In genomic region chr6:149119853-149120252, GRCm38 (mm10) we compare ENCODE assay signal across 9 mouse cellular contexts. TPM values are rescaled to one million over a fixed set of nuclear protein-coding genes. Genes with fewer than 3 reads are reported as not detected.
DNase-seq lines count a peak whose midpoint lies in the region; ATAC-seq and TF ChIP-seq lines count a peak whose summit lies in the region.
"Had no signal": no experiment of that assay in that cellular context is flagged by ENCODE, and none has a peak within 500 bp of the region (broad histone marks: within the 10 kb centered on the region; RNA-seq: fewer than 3 reads in every experiment).

No protein-coding gene starts in this region.

- DNase-seq in thymus, adult 2 months, result peak; percentile 47
- no peak for DNase-seq in thymus, adult 18-20 months
- peak; percentile 23 to 63 for DNase-seq in cerebellum, adult 2 months
- DNase-seq in gastrocnemius, adult 2 months, result peak; percentile 26
- peak; percentile 8 to 21 for DNase-seq in left cerebral cortex, postnatal 36 days (ENCODE audit: low spot score in 2 of 2)
- DNase-seq in thymus, postnatal 14 days, result peak; percentile 61

- H3K4me3 ChIP-seq in thymus, adult 2 months (ENCODE audit: control insufficient read depth, insufficient read depth, low read length), result no peak overlapping the region
- H3K4me3 ChIP-seq in cerebellum, adult 2 months (replicated peaks; ENCODE audit: insufficient read depth, low read depth, low read length), result no peak overlapping the region
- H3K4me3 ChIP-seq in gastrocnemius, adult 2 months, result no peak overlapping the region
- H3K4me3 ChIP-seq in intestine, postnatal 0 days (ENCODE audit: low read depth, low read length), result no peak overlapping the region
- H3K4me3 ChIP-seq: megakaryocyte, embryonic 14.5 days had no signal

- no peak; the same call in 1 of the 2 replicates for ATAC-seq in intestine, postnatal 0 days
- peak; percentile 80; the same call in 1 of the 2 replicates for ATAC-seq in monocyte, adult 5-6 weeks (replicated peaks; ENCODE audit: insufficient number of reproducible peaks, low FRiP score, low TSS enrichment, poor library complexity, severe bottlenecking)

- no peaks in the 10 kb centered on the region for H3K27me3 ChIP-seq in thymus, adult 2 months (ENCODE audit: control insufficient read depth, insufficient read depth, low read length)
- no peaks in the 10 kb centered on the region for H3K27me3 ChIP-seq in cerebellum, adult 2 months (ENCODE audit: control insufficient read depth, insufficient read depth, low read length)
- H3K27me3 ChIP-seq in intestine, postnatal 0 days (replicated peaks; ENCODE audit: control insufficient read depth, insufficient read depth, low read length), result no peaks in the 10 kb centered on the region
- H3K27me3 ChIP-seq: megakaryocyte, embryonic 14.5 days had no signal

- H3K36me3 ChIP-seq in thymus, adult 2 months (ENCODE audit: control insufficient read depth, insufficient read depth, low read length), result no peaks in the 10 kb centered on the region
- H3K36me3 ChIP-seq in intestine, postnatal 0 days (ENCODE audit: control insufficient read depth, insufficient read depth), result no peaks in the 10 kb centered on the region

- 50% methylated on average over 2 of the region's 2 CpGs for WGBS in thymus, adult 2 months
- WGBS in cerebellum, adult 2 months, result 45% methylated on average over 2 of the region's 2 CpGs
- 17% methylated on average over 2 of the region's 2 CpGs for WGBS in intestine, postnatal 0 days

- intact Hi-C loops in gastrocnemius, adult 2 months (cut with DNase I), result loop anchor here (1.0 kb wide), 2 partner anchors 62 to 110 kb away; no protein-coding TSS in a partner anchor
- intact Hi-C loops in left cerebral cortex, postnatal 36 days (cut with DNase I), result loop anchor here (2.0 to 5.0 kb wide), 2 partner anchors 63 to 109 kb away; no protein-coding TSS in a partner anchor

- H3K9me3 ChIP-seq in intestine, postnatal 0 days (ENCODE audit: control insufficient read depth), result no peaks in the 10 kb centered on the region
- H3K9me3 ChIP-seq: megakaryocyte, embryonic 14.5 days had no signal

- no peak overlapping the region; the same call in 1 of the 2 replicates for H3K4me2 ChIP-seq in intestine, postnatal 0 days (replicated peaks; ENCODE audit: low read depth)

- H3K27ac ChIP-seq in thymus, adult 2 months (ENCODE audit: control insufficient read depth, insufficient read depth, low read length), result no peak overlapping the region
- H3K27ac ChIP-seq in cerebellum, adult 2 months (ENCODE audit: insufficient read depth, low read length), result no peak overlapping the region
- peak overlapping the region; percentile 74 for H3K27ac ChIP-seq in gastrocnemius, adult 2 months
- peak overlapping the region; percentile 62; the same call in 1 of the 2 replicates for H3K27ac ChIP-seq in intestine, postnatal 0 days (ENCODE audit: low read depth, low read length)

- no peaks in the 10 kb centered on the region for H3K4me1 ChIP-seq in thymus, adult 2 months (replicated peaks; ENCODE audit: control insufficient read depth, insufficient read depth, low read length)
- 0 out of 2 replicates have a peak, but pooled peaks cover 2% of the 10 kb centered on the region for H3K4me1 ChIP-seq in cerebellum, adult 2 months (ENCODE audit: control insufficient read depth, insufficient read depth, low read length)
- no peaks in the 10 kb centered on the region for H3K4me1 ChIP-seq in intestine, postnatal 0 days (replicated peaks; ENCODE audit: control insufficient read depth, insufficient read depth, low read length)

- no peak for TF ChIP-seq CTCF in thymus, adult 2 months (IDR thresholded peaks at IDR 0.05; ENCODE audit: borderline replicate concordance, control insufficient read depth, extremely low read depth, insufficient read depth, low read length, poor library complexity)
- TF ChIP-seq CTCF in cerebellum, adult 2 months (IDR thresholded peaks at IDR 0.05; ENCODE audit: borderline replicate concordance, insufficient read depth, low read depth, low read length), result peak; percentile 57; the same call in 1 of the 2 replicates
- TF ChIP-seq CTCF in gastrocnemius, adult 2 months (IDR thresholded peaks at IDR 0.05), result peak; percentile 82
- peak; percentile 81 for TF ChIP-seq CTCF in intestine, postnatal 0 days (IDR thresholded peaks at IDR 0.05; ENCODE audit: low read depth)

- H3K9ac ChIP-seq in intestine, postnatal 0 days (ENCODE audit: low read depth, low read length), result no peak overlapping the region

- no peak for TF ChIP-seq POLR2A in thymus, adult 2 months (IDR thresholded peaks at IDR 0.05; ENCODE audit: control insufficient read depth, extremely low read depth, insufficient read depth, low read length, poor library complexity)
- no peak for TF ChIP-seq POLR2A in cerebellum, adult 2 months (IDR thresholded peaks at IDR 0.05; ENCODE audit: borderline replicate concordance, insufficient read depth, low read length)

RNA-seq across cellular contexts. Expression of gene Gm10203, which starts 10.1 kb away (rescaled TPM):
- polyA plus RNA-seq in thymus, adult 2 months (2012; rRNA removed), result not detected in 2 replicates
- not detected in 2 replicates for polyA plus RNA-seq in cerebellum, adult 2 months (2012; rRNA removed)
- not detected for total RNA-seq in gastrocnemius, adult 2 months (2021)
- not detected in 2 replicates for polyA plus RNA-seq in intestine, postnatal 0 days (2015; fragmentation: Nextera tagmentation; extraction: Ambion mirVana)
- not detected for total RNA-seq in left cerebral cortex, postnatal 36 days (2021)
- not detected in 3 replicates for total RNA-seq in monocyte, adult 5-6 weeks (2017)

RNA-seq across cellular contexts. Expression of gene Dennd5b, which starts 18.4 kb away (rescaled TPM):
- polyA plus RNA-seq in thymus, adult 2 months (2012; rRNA removed), result 1.6 and 1.7 TPM in 2 replicates
- 19.5 and 19.9 TPM in 2 replicates for polyA plus RNA-seq in cerebellum, adult 2 months (2012; rRNA removed)
- total RNA-seq in gastrocnemius, adult 2 months (2021), result 1 to 10 TPM; 4.8 to 9.1 TPM
- polyA plus RNA-seq in intestine, postnatal 0 days (2015; fragmentation: Nextera tagmentation; extraction: Ambion mirVana), result 9.6 and 12.7 TPM in 2 replicates
- total RNA-seq in left cerebral cortex, postnatal 36 days (2021), result 10 to 100 TPM; 59.9 to 68.9 TPM
- total RNA-seq in monocyte, adult 5-6 weeks (2017), result 4.7 to 7.3 TPM (median 4.8 TPM) in 3 replicates

RNA-seq across cellular contexts. Expression of gene Etfbkmt, which starts 19.8 kb away (rescaled TPM):
- 5.1 and 6.2 TPM in 2 replicates for polyA plus RNA-seq in thymus, adult 2 months (2012; rRNA removed)
- polyA plus RNA-seq in cerebellum, adult 2 months (2012; rRNA removed), result 3.7 and 5.6 TPM in 2 replicates
- 10 to 100 TPM; 13.7 to 14.8 TPM for total RNA-seq in gastrocnemius, adult 2 months (2021)
- 8.3 and 11.6 TPM in 2 replicates for polyA plus RNA-seq in intestine, postnatal 0 days (2015; fragmentation: Nextera tagmentation; extraction: Ambion mirVana)
- total RNA-seq in left cerebral cortex, postnatal 36 days (2021), result 1 to 10 TPM; 1.7 to 2.5 TPM
- 10.0 to 19.5 TPM (median 13.3 TPM) in 3 replicates for total RNA-seq in monocyte, adult 5-6 weeks (2017)

Comparison
In these comparisons a context has a peak if more than half of its experiments do, and no peak if none do; other contexts are left out.
1. DNase-seq: peak in thymus, adult 2 months (single experiment), cerebellum, adult 2 months (2 of 2), gastrocnemius, adult 2 months (single experiment), left cerebral cortex, postnatal 36 days (2 of 2) and thymus, postnatal 14 days (single experiment); none in thymus, adult 18-20 months (0 of 2).
2. H3K27ac ChIP-seq: peak in gastrocnemius, adult 2 months (single experiment) and intestine, postnatal 0 days (single experiment); none in thymus, adult 2 months (single experiment) and cerebellum, adult 2 months (single experiment).